Mouse (Mus musculus) liver, embryonic 16.5 days (tissue): ENCODE measurements around the gene Fam8a1. TPM values are rescaled to one million over a fixed set of nuclear protein-coding genes. Genes with fewer than 3 reads are reported as not detected.

ENCODE experiments used
- ATAC-seq: fragments of 200-750 bp; cut with Nextera tagmentation; 2 replicates; pipeline ENCODE4 v1.8.0; 2017; ENCODE audit warnings: low read depth, mild to moderate bottlenecking, moderate number of reproducible peaks, moderate library complexity
- H3K27ac ChIP-seq: fragments of 300-500 bp; sonication (generic); 2 replicates; pipeline ENCODE4 v1.5.1; 2014; ENCODE audit warnings: mild to moderate bottlenecking, low read length
- H3K27me3 ChIP-seq: fragments of 300-500 bp; sonication (generic); 2 replicates; pipeline ENCODE4 v1.6.1; 2014; ENCODE audit warnings: low read depth, low read length, mixed read lengths; ENCODE audit not compliant: control insufficient read depth, insufficient read depth
- H3K36me3 ChIP-seq: fragments of 300-500 bp; sonication (generic); 2 replicates; pipeline ENCODE4 v1.6.1; 2014; ENCODE audit warnings: mild to moderate bottlenecking; ENCODE audit not compliant: control insufficient read depth, insufficient read depth
- H3K4me1 ChIP-seq: fragments of 300-500 bp; sonication (generic); 2 replicates; pipeline ENCODE4 v1.6.1; 2014; ENCODE audit warnings: low read depth, low read length, mixed read lengths; ENCODE audit not compliant: control insufficient read depth
- H3K4me2 ChIP-seq: fragments of 300-500 bp; sonication (generic); 2 replicates; pipeline ENCODE4 v1.6.1; 2014; ENCODE audit warnings: low read depth, low read length, mixed read lengths
- H3K4me3 ChIP-seq: fragments of 300-500 bp; sonication (generic); 2 replicates; pipeline ENCODE4 v1.5.1; 2014; ENCODE audit warnings: low read depth, mild to moderate bottlenecking, low read length
- H3K9ac ChIP-seq: fragments of 300-500 bp; sonication (generic); 2 replicates; pipeline ENCODE4 v1.6.1; 2014; ENCODE audit warnings: low read depth, low read length
- H3K9me3 ChIP-seq: fragments of 300-500 bp; sonication (generic); replicated peaks from 2 replicates; pipeline ENCODE4 v1.6.1; 2016; ENCODE audit warnings: low read length; ENCODE audit not compliant: control insufficient read depth
- WGBS: fragments of 180-500 bp; shearing (Covaris S2); extraction: QIAGEN DNeasy Blood & Tissue Kit; methylation state at CpG from one replicate; pipeline ENCODE4 v1.1.7; 2014; ENCODE audit not compliant: insufficient replicate concordance; 5-methylcytosine and 5-hydroxymethylcytosine counted together
- polyA plus RNA-seq: library from polyadenylated mRNA; unstranded; fragments of >200 nt; fragmentation: Nextera tagmentation; extraction: Ambion mirVana; gene quantifications from 2 replicates; pipeline ENCODE4 v1.2.1, GENCODE M21; 2015

The Fam8a1 gene
- polyA plus RNA-seq = 2.0 and 2.3 TPM in 2 replicates

GRCm38 (mm10) chr13:46669048-46669619 lies at the start of gene Fam8a1:
TSS of gene Fam8a1 (plus strand) at chr13:46669522.
- WGBS = under 1% methylated on average over 46 of the region's 46 CpGs
- no peaks in the 10 kb centered on the region for H3K9me3 ChIP-seq
- peak; percentile 97 for ATAC-seq
- peak within 1 kb of the TSS; percentile 91 for H3K4me3 ChIP-seq
- H3K4me1 ChIP-seq = peaks cover 12% of the 10 kb centered on the region
- H3K9ac ChIP-seq = peak within 1 kb of the TSS; percentile 95
- H3K36me3 ChIP-seq = peaks cover 3% of the 10 kb centered on the region
- no peaks in the 10 kb centered on the region for H3K27me3 ChIP-seq
- H3K27ac ChIP-seq = peak within 1 kb of the TSS; percentile 87
- peak within 1 kb of the TSS; percentile 84 for H3K4me2 ChIP-seq

DNA sequence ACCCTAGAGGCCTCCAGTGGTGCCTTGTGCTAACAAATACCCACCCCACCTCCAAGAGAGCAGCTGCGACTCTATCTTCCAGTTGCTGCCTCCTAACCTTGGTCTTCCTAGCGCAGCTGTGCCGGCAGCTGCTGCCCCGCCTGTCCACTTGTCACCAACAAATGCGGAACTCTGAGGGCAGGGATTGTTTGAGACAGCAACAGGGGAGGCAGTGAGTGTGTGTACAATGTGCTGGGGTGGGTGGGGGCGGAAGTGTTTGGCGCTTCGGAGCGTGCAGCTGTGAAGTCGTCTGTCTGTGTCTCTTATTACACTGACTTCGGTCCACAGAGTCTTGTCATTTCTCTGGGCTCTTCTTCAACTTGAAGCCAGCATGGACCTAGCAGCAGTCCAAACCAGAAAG lies 49.7 kb upstream of the Fam8a1 start:
- ATAC-seq = 0 out of 2 replicates have a peak, but pooled peaks have one; percentile 11
- WGBS = 45% methylated on average over 11 of the region's 11 CpGs
- no peak overlapping the region for H3K9ac ChIP-seq

GRCm38 (mm10) chr13:46620964-46621757 lies 48.2 kb upstream of the Fam8a1 start:
- H3K27me3 ChIP-seq = no peaks in the 10 kb centered on the region
- no peak overlapping the region for H3K9ac ChIP-seq
- H3K4me1 ChIP-seq = no peaks in the 10 kb centered on the region; the same call in 1 of the 2 replicates
- ATAC-seq = no peak
- WGBS = 60% methylated on average over 7 of the region's 7 CpGs
- H3K9me3 ChIP-seq = no peaks in the 10 kb centered on the region
- H3K4me3 ChIP-seq = no peak overlapping the region
- no peaks in the 10 kb centered on the region for H3K36me3 ChIP-seq
- H3K4me2 ChIP-seq = no peak overlapping the region
- no peak overlapping the region for H3K27ac ChIP-seq

More for the DNA sequence above, 49.7 kb upstream of the Fam8a1 start:
- Histone ChIP-seq H3K4me1 (no peaks in the 10 kb centered on the region; the same call in 1 of the 2 replicates), H3K27ac (no peak overlapping the region), H3K27me3 (no peaks in the 10 kb centered on the region), H3K36me3 (no peaks in the 10 kb centered on the region), H3K4me2 (peak overlapping the region; percentile 11; the same call in 1 of the 2 replicates), H3K9me3 (no peaks in the 10 kb centered on the region), H3K4me3 (no peak overlapping the region)

DNA sequence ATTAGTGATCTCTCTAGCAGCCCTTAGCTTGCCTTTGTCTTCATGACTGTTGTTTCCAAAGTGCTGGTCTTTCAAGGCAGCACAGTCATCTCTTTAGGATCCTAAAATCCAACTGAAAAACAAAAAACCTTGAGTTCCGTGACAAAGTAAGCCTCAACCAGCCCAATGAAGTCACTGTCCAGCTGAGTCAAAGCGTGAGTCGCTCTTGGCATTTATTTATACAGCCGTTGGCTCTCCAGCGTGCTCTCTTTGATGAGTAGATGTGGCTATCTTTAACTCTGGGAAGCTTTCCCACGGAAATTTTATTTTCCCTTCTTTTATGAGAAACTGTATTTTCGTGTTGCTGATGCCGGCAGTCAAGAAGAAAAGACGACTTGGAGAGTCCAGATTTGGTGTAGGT lies 42.7 kb upstream of the Fam8a1 start:
- whole genome bisulfite sequencing = 74% methylated on average over 9 of the region's 9 CpGs
- no peaks in the 10 kb centered on the region for H3K27me3 ChIP-seq
- no peak overlapping the region for H3K4me2 ChIP-seq

GRCm38 (mm10) chr13:46627841-46628240 lies 41.5 kb upstream of the Fam8a1 start:
- H3K27me3 ChIP-seq = no peaks in the 10 kb centered on the region
- 76% methylated on average over 10 of the region's 10 CpGs for WGBS
- H3K9ac ChIP-seq = no peak overlapping the region
- no peak overlapping the region for H3K27ac ChIP-seq
- H3K9me3 ChIP-seq = no peaks in the 10 kb centered on the region
- H3K4me1 ChIP-seq = no peaks in the 10 kb centered on the region
- no peak overlapping the region for H3K4me3 ChIP-seq
- no peak overlapping the region for H3K4me2 ChIP-seq
- ATAC-seq = no peak
- H3K36me3 ChIP-seq = no peaks in the 10 kb centered on the region

More for the DNA sequence above, 42.7 kb upstream of the Fam8a1 start:
- H3K9ac ChIP-seq = no peak overlapping the region
- H3K27ac ChIP-seq = no peak overlapping the region
- H3K4me3 ChIP-seq = no peak overlapping the region
- no peaks in the 10 kb centered on the region for H3K9me3 ChIP-seq
- H3K4me1 ChIP-seq = no peaks in the 10 kb centered on the region
- no peak for ATAC-seq
- no peaks in the 10 kb centered on the region for H3K36me3 ChIP-seq

- Histone ChIP-seq H3K4me1 (no peaks in the 10 kb centered on the region), H3K27ac (no peak overlapping the region), H3K9me3 (no peaks in the 10 kb centered on the region), H3K9ac (no peak overlapping the region), H3K4me2 (no peak overlapping the region), H3K4me3 (no peak overlapping the region), H3K36me3 (no peaks in the 10 kb centered on the region), H3K27me3 (no peaks in the 10 kb centered on the region)
- 60% methylated on average over 6 of the region's 6 CpGs for WGBS
- ATAC-seq = no peak
Measured at GRCm38 (mm10) chr13:46629391-46629790, 39.9 kb upstream of the Fam8a1 start.

DNA sequence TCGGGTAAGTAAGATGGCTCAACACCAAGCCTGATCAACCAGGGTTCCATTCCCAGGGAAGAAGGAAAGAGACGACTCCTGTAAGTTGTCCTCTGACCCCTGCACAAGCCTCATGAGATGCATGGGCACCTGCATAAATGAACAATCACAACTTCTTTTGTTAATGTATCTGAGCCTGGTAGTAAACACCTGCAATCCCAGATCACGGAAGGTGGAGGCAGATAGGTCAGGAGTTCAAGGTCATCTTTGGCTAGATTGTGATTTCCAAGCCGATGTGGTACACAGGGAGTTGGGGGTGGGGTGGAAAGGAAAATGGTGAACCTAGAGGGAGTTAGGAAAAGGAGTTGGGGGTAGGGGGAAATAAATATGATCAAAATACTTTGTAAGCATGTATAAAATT lies 36.5 kb upstream of the Fam8a1 start:
- H3K9ac ChIP-seq = no peak overlapping the region
- H3K4me3 ChIP-seq = no peak overlapping the region
- no peak overlapping the region for H3K4me2 ChIP-seq
- ATAC-seq = no peak
- no peaks in the 10 kb centered on the region for H3K9me3 ChIP-seq
- no peak overlapping the region for H3K27ac ChIP-seq
- no peaks in the 10 kb centered on the region for H3K27me3 ChIP-seq
- WGBS = 43% methylated on average over 4 of the region's 4 CpGs
- H3K4me1 ChIP-seq = no peaks in the 10 kb centered on the region
- H3K36me3 ChIP-seq = no peaks in the 10 kb centered on the region

DNA sequence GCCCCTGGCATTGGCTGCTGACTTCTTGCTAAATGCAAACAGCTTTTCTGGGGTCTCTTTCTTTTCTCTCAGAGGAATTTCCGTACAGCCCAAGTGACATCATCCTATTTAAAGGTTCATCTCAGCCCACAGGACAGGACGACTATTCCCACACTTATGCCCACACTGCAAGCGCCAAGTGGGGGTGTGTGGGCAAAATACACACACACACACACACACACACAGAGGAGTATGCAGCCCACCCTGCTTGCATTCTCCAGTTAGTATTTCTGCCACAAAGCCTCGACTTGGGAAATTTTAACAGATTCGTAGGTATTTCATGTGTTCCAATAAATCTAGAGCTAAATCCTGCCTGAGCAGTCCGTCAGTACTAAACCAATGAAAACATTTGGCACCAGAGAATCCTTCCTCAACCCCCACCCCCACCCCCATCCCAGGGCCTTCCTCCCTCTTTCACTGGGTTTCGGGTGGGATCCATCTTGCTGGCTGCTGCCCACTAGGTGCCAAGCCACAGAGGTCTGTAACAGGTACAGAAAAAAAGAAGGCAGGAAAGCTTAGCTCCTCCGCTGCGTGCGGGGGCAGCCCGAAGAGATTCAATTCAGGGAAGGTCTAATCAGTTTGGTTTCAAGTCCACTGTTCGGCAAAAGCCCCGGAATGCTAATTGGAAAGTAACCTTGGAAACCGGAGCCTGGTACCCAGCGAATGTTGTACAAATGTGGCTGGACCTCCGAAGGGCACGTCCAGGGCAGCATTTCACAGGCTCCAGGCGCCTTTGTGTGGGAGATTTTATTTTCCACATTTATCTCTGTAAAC lies 35.8 kb upstream of the Fam8a1 start:
- WGBS = 60% methylated on average over 18 of the region's 18 CpGs

More for the DNA sequence above, 35.8 kb upstream of the Fam8a1 start:
- no peak overlapping the region for H3K4me2 ChIP-seq
- H3K27me3 ChIP-seq = no peaks in the 10 kb centered on the region
- no peak overlapping the region for H3K4me3 ChIP-seq
- H3K4me1 ChIP-seq = no peaks in the 10 kb centered on the region
- H3K9ac ChIP-seq = no peak overlapping the region
- no peaks in the 10 kb centered on the region for H3K36me3 ChIP-seq
- ATAC-seq = no peak
- no peaks in the 10 kb centered on the region for H3K9me3 ChIP-seq
- no peak overlapping the region for H3K27ac ChIP-seq
